Comparison of ENCODE assay signal across 8 mouse cellular contexts in the genomic region with DNA sequence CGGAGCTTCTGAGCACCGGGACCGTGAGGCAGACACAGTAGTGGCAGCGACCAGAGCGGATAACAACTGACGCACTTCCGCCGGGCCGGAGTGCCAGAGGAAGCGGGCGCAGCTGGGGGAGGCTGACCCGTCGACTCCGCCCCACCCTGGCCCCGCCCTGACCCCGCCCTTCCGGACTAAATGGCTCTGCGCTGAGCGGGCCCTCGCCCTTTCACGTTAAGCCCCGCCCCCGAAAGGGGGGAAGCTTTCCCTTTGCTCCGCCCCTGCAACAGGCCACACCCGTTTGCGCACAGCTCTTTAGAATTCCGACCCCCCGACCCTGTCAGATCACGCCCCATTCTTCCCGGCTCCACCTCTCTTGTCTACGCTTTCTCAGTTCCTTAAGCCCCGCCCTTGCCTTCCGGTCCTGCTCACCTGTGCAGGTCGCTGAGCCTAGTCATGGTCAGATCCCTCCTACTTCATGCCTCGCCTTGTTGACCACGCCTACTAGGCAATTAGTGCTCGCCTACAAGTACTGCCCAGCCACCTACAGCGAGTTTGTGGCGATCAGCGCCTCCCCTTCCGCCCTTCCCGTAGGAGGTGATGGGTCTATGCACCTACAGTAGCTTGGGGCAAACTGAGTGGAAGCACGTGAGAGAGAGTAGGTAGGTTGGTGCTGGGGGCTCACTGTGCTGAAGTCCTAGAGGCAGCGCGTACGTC. TPM values are rescaled to one million over a fixed set of nuclear protein-coding genes. Genes with fewer than 3 reads are reported as not detected.
DNase-seq lines count a peak whose midpoint lies in the region; ATAC-seq and TF ChIP-seq lines count a peak whose summit lies in the region.

A gene (minus strand): TSS at position 68 of the 699 bp plus-strand sequence.

- peak; percentile 99 for DNase-seq in ZHBTc4 (ENCODE audit: low read depth, low spot score)
- DNase-seq in gastrocnemius, adult 2 months: peak; percentile 97
- peak; percentile 98 for DNase-seq in hindbrain, postnatal 0 days (ENCODE audit: low spot score)
- peak; percentile 87 to 91 for DNase-seq in left cerebral cortex, adult 2 months (ENCODE audit: extremely low spot score in 1 of 2, low spot score in 2 of 2)
- peak; percentile 91 to 93 for DNase-seq in right cerebral cortex, adult 2 months (ENCODE audit: low spot score in 2 of 2)
- peak; percentile 98 for DNase-seq in urinary bladder, postnatal 14 days (ENCODE audit: low spot score)

- H3K4me1 ChIP-seq in hindbrain, postnatal 0 days (ENCODE audit: insufficient read depth, low read length): peaks cover 14% of the 10 kb centered on the region; the same call in 1 of the 2 replicates

- H3K9ac ChIP-seq in hindbrain, postnatal 0 days (replicated peaks; ENCODE audit: low read length): peak within 1 kb of the TSS; percentile 95

- H3K9me3 ChIP-seq in hindbrain, postnatal 0 days (ENCODE audit: low read length): no peaks in the 10 kb centered on the region

- WGBS in hindbrain, postnatal 0 days: 1% methylated on average over 41 of the region's 46 CpGs

- peak within 1 kb of the TSS; percentile 99 for H3K4me2 ChIP-seq in hindbrain, postnatal 0 days (ENCODE audit: low read depth, low read length)

- intact Hi-C loops in gastrocnemius, adult 2 months (cut with DNase I): no loop called here
- intact Hi-C loops in left cerebral cortex, adult 2 months (cut with DNase I): no loop called here

- no peaks in the 10 kb centered on the region for H3K36me3 ChIP-seq in hindbrain, postnatal 0 days (ENCODE audit: insufficient read depth, low read length)

- H3K4me3 ChIP-seq in gastrocnemius, adult 2 months: peak within 1 kb of the TSS; percentile 87
- H3K4me3 ChIP-seq in hindbrain, postnatal 0 days (ENCODE audit: low read length): peak within 1 kb of the TSS; percentile 71
- H3K4me3 ChIP-seq in left cerebral cortex, adult 2 months: peak within 1 kb of the TSS; percentile 88

- peak; percentile 83 for ATAC-seq in common myeloid progenitor, adult 5-6 weeks (replicated peaks; ENCODE audit: low read depth, poor library complexity, severe bottlenecking)
- peak; percentile 97 for ATAC-seq in hindbrain, postnatal 0 days
- peak; percentile 76 for ATAC-seq in megakaryocyte, adult 5-6 weeks (ENCODE audit: poor library complexity, severe bottlenecking)

- TF ChIP-seq CTCF in gastrocnemius, adult 2 months (IDR thresholded peaks at IDR 0.05): no peak
- no peak; the same call in 1 of the 2 replicates for TF ChIP-seq CTCF in hindbrain, postnatal 0 days (IDR thresholded peaks at IDR 0.05; ENCODE audit: low read depth)
- no peak for TF ChIP-seq CTCF in left cerebral cortex, adult 2 months (IDR thresholded peaks at IDR 0.05)

- no peaks in the 10 kb centered on the region for H3K27me3 ChIP-seq in hindbrain, postnatal 0 days (ENCODE audit: insufficient read depth, low read length)

- H3K27ac ChIP-seq in gastrocnemius, adult 2 months: peak within 1 kb of the TSS; percentile 98
- H3K27ac ChIP-seq in hindbrain, postnatal 0 days: peak within 1 kb of the TSS; percentile 84
- H3K27ac ChIP-seq in left cerebral cortex, adult 2 months: peak within 1 kb of the TSS; percentile 83

RNA-seq across cellular contexts. Expression of the gene that starts here (rescaled TPM):
- total RNA-seq in common myeloid progenitor, adult 5-6 weeks (2017): 6.7 and 13.9 TPM in 2 replicates
- total RNA-seq in gastrocnemius, adult 2 months (2021): 10 to 100 TPM; 32.7 to 36.8 TPM
- total RNA-seq in hindbrain, postnatal 0 days (2014; rRNA removed): 38.0 and 41.1 TPM in 2 replicates
- polyA plus RNA-seq in hindbrain, postnatal 0 days (2015; fragmentation: Nextera tagmentation; extraction: Ambion mirVana): 15.4 and 18.8 TPM in 2 replicates
- total RNA-seq in left cerebral cortex, adult 2 months (2021): 10 to 100 TPM; 78.1 to 79.8 TPM
- total RNA-seq in megakaryocyte, adult 5-6 weeks (2015): 25.6 and 32.8 TPM in 2 replicates
- total RNA-seq in megakaryocyte, adult 5-6 weeks (2017): 12.3 and 26.0 TPM in 2 replicates

Comparison
In these comparisons a context has a peak if more than half of its experiments do, and no peak if none do; other contexts are left out.
1. Peak in every context shown above with its lines: DNase-seq, ATAC-seq, H3K4me3 ChIP-seq and H3K27ac ChIP-seq.